Mouse (Mus musculus): Measurements from ENCODE around the gene Ptger4. TPM values are rescaled to one million over a fixed set of nuclear protein-coding genes. Genes with fewer than 3 reads are reported as not detected.

Gene Ptger4
- polyA plus RNA-seq (2021; fragmentation: Nextera tagmentation) = 0.29 and 0.55 TPM in 2 replicates
- long read RNA-seq, experiment 1, partial matches to known transcripts = 1 of 3 reads
- long read RNA-seq, experiment 1, other reads (novel, unspliced or antisense) = 2 of 3 reads
- long read RNA-seq, experiment 2, partial matches to known transcripts = 1 of 10 reads
- long read RNA-seq, experiment 2, other reads (novel, unspliced or antisense) = 9 of 10 reads

DNA sequence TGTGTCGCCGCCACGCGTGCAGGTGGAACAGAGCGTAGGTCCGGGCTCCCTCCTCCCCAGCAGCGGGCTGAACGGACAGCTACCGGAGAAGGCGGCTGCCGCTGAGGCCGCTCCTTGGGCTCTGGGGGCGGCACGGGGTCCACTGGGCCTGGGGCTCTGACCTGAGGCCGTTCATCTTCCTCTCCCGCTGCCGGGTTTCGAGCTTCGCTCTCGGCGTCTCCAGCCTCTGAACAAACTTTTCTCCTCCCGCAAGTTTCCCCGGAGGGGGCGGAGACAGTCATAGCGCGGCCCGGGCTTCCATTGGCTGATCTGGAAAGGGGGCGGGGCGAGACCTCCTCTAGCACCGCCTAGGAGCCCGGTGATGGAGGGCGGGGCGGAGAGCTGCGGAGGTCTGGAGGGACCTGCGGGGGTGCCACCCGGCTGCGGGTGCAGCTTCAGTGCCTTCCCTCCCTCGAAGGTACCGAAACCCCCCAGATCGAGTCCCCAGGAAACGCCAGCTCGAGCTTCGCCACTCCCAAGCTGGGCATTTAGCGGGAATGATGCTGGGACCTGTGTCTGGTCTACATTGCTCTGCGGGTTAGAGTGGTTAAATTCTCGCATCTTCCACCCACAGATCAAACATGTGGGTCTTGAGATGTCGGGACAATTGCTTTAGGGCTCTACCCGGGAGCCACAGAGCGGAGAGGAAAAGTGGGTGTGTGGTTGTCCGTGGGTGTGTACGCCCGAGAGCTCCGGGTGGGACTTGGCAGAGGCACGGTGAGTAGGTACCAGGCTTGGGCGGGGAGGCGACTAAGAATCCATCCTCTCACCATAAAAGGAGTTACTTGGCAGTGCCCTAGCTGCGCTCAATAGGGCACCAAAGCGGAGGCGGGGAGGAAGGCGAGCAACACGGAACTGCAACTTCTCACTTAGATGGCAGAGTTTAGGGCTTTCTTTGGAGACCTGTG is at the start of gene Ptger4:
Gene Ptger4 (minus strand): TSS at position 229 of the 947 bp plus-strand sequence.

DNA sequence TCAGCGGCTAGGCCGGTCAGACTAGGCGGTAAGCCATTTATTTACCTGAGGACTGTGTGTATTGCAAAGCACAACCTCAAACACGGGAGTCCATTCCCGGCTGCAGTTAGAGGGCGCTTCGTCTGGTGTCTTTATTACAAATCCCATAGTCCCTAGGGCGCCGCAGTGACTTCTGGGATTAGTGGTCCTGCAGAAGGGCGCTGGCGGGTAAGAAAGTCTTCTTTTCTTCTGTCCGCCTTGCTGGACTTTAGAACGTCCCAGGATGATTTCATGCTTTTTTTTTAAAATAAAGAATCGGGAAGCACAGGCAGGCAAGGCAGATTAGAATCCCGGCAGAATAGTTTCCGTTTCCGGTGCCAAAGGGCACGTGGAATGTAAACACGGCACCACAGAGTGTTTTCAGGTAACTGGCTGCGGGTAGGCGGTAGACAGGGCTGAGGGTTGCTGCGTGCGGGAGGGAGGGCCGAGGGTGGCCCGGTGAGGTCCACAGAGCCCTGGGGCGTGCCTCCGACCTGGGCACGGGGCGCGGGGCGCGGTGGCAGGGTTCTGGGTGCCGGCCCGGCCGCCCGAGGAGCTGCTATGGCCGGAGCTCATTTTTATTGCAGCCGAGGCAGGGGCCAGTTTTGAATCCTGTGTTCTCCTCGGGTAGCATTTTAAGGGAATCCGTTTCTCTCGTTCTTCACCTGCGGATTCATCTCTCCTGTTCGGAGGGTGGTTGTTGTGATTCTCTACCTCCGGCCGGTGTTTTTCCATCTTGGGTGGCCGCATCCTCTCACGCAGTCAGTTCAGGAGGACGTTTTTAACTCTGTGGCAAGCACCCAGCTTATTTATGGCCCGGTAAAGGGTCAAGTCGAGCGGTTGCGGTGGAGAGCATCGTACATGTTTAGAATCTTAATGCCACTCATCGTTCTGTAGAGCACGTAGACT is 58.4 kb downstream of the Ptger4 start, which contains the start of gene Ttc33:
Gene Ttc33 (plus strand): TSS at position 160 of the 927 bp plus-strand sequence.

Other genes starting within 250 kb of the Ptger4 start
- gene C7, start 180.4 kb downstream of the Ptger4 start, polyA plus RNA-seq (2021; fragmentation: Nextera tagmentation) = 0.08 and 0.12 TPM in 2 replicates
- gene Card6, start 135.6 kb downstream of the Ptger4 start, polyA plus RNA-seq (2021; fragmentation: Nextera tagmentation) = 0.56 and 0.79 TPM in 2 replicates
- 2,557 and 3,604 TPM in 2 replicates for gene Rpl37, start 127.5 kb downstream of the Ptger4 start, polyA plus RNA-seq (2021; fragmentation: Nextera tagmentation)
- 4.8 and 5.2 TPM in 2 replicates for gene Prkaa1, start 100.3 kb downstream of the Ptger4 start, polyA plus RNA-seq (2021; fragmentation: Nextera tagmentation)
- 63.5 and 84.2 TPM in 2 replicates for gene Ttc33, start 58.7 kb downstream of the Ptger4 start, polyA plus RNA-seq (2021; fragmentation: Nextera tagmentation)

Data from left cerebral cortex, adult 6 months (tissue).